Mouse (Mus musculus) left cerebral cortex, postnatal 4 days (tissue): ENCODE results near the gene Pqlc2. TPM values are rescaled to one million over a fixed set of nuclear protein-coding genes. Genes with fewer than 3 reads are reported as not detected.

ENCODE experiments used
- microRNA-seq: library from miRNA; unstranded; fragments of <30 nt; microRNA quantifications from one replicate; pipeline ENCODE4 v1.2.0, GENCODE M21; 2022
- total RNA-seq, 2 experiments: library from RNA; stranded (reverse); gene quantifications; 2 replicates each; pipeline ENCODE4 v1.2.3; 2021

The Pqlc2 gene
- total RNA-seq, 2 experiments from 2014 or later = 12.7 to 12.9 TPM

Small RNAs within 50 kb of the gene (microRNA-seq; reads per million reads assigned to microRNA genes)
- not detected for gene Gm24245
- not detected for gene Gm25732

Other genes with a start within 250 kb of the Pqlc2 start
- gene Htr6, start 235.1 kb downstream of the Pqlc2 start, total RNA-seq = 1 to 10 TPM; 4.1 to 5.1 TPM
- gene Nbl1, start 217.7 kb downstream of the Pqlc2 start, total RNA-seq = 10 to 100 TPM; 32.8 to 38.3 TPM
- 100 to 1,000 TPM; 184 TPM for gene Minos1, start 179.6 kb downstream of the Pqlc2 start, total RNA-seq
- 100 to 1,000 TPM; 298 to 302 TPM for gene Capzb, start 117.8 kb downstream of the Pqlc2 start, total RNA-seq
- gene Akr7a5, start within 50 bp of the Pqlc2 start, total RNA-seq = 10 to 100 TPM; 24.9 to 26.4 TPM
- gene Mrto4, start 41.9 kb upstream of the Pqlc2 start, total RNA-seq = 10 to 100 TPM; 60.1 to 65.3 TPM
- gene Emc1, start 41.9 kb upstream of the Pqlc2 start, total RNA-seq = 10 to 100 TPM; 70.7 to 80.4 TPM
- gene Ubr4, start 41.9 kb upstream of the Pqlc2 start, total RNA-seq = 100 to 1,000 TPM; 176 to 185 TPM
- gene Iffo2, start 219.8 kb upstream of the Pqlc2 start, total RNA-seq = 10 to 100 TPM; 24.2 to 26.3 TPM